Mouse (Mus musculus): Measurements from ENCODE around the gene Aldh8a1.

Gene Aldh8a1

GRCm38 (mm10) chr10:21376682-21377473 lies at the start of gene Aldh8a1:
TSS of gene Aldh8a1 (plus strand) at chr10:21377291.
- ATAC-seq (ENCODE audit: low TSS enrichment), result no peak

GRCm38 (mm10) chr10:21327605-21328135 lies 49.4 kb upstream of the Aldh8a1 start:
- no peak for ATAC-seq (ENCODE audit: low TSS enrichment)

GRCm38 (mm10) chr10:21334349-21335105 lies 42.6 kb upstream of the Aldh8a1 start:
- peak; percentile 71 for ATAC-seq (ENCODE audit: low TSS enrichment)

- no peak for ATAC-seq (ENCODE audit: low TSS enrichment)
Observed at GRCm38 (mm10) chr10:21335534-21335933, 41.6 kb upstream of the Aldh8a1 start.

GRCm38 (mm10) chr10:21337191-21337590 lies 39.9 kb upstream of the Aldh8a1 start:
- no peak for ATAC-seq (ENCODE audit: low TSS enrichment)

- ATAC-seq (ENCODE audit: low TSS enrichment), result 0 out of 2 replicates have a peak, but pooled peaks have one; percentile 11
Observed at GRCm38 (mm10) chr10:21341706-21342105, 35.4 kb upstream of the Aldh8a1 start.

- ATAC-seq (ENCODE audit: low TSS enrichment), result peak; percentile 87
Observed at GRCm38 (mm10) chr10:21342331-21343005, 34.6 kb upstream of the Aldh8a1 start.

- ATAC-seq (ENCODE audit: low TSS enrichment), result no peak
Observed at GRCm38 (mm10) chr10:21347332-21347731, 29.8 kb upstream of the Aldh8a1 start.

- no peak for ATAC-seq (ENCODE audit: low TSS enrichment)
Observed at GRCm38 (mm10) chr10:21349449-21349848, 27.6 kb upstream of the Aldh8a1 start.

GRCm38 (mm10) chr10:21349946-21350345 lies 27.1 kb upstream of the Aldh8a1 start:
- ATAC-seq (ENCODE audit: low TSS enrichment), result no peak

- ATAC-seq (ENCODE audit: low TSS enrichment), result no peak
Observed at GRCm38 (mm10) chr10:21350531-21351515, 26.3 kb upstream of the Aldh8a1 start.

- no peak for ATAC-seq (ENCODE audit: low TSS enrichment)
Observed at GRCm38 (mm10) chr10:21351766-21352165, 25.3 kb upstream of the Aldh8a1 start.

GRCm38 (mm10) chr10:21353890-21354289 lies 23.2 kb upstream of the Aldh8a1 start:
- peak; percentile 88 for ATAC-seq (ENCODE audit: low TSS enrichment)

- no peak for ATAC-seq (ENCODE audit: low TSS enrichment)
Observed at GRCm38 (mm10) chr10:21354506-21354905, 22.6 kb upstream of the Aldh8a1 start.

- no peak for ATAC-seq (ENCODE audit: low TSS enrichment)
Observed at GRCm38 (mm10) chr10:21357986-21358385, 19.1 kb upstream of the Aldh8a1 start.

- ATAC-seq (ENCODE audit: low TSS enrichment), result no peak
Observed at GRCm38 (mm10) chr10:21359086-21359485, 18.0 kb upstream of the Aldh8a1 start.

- no peak for ATAC-seq (ENCODE audit: low TSS enrichment)
Observed at GRCm38 (mm10) chr10:21361871-21362270, 15.2 kb upstream of the Aldh8a1 start.

- ATAC-seq (ENCODE audit: low TSS enrichment), result no peak
Observed at GRCm38 (mm10) chr10:21363297-21363696, 13.8 kb upstream of the Aldh8a1 start.

GRCm38 (mm10) chr10:21364946-21365345 lies 12.1 kb upstream of the Aldh8a1 start:
- no peak for ATAC-seq (ENCODE audit: low TSS enrichment)

GRCm38 (mm10) chr10:21365897-21366296 lies 11.2 kb upstream of the Aldh8a1 start:
- 0 out of 2 replicates have a peak, but pooled peaks have one; percentile 18 for ATAC-seq (ENCODE audit: low TSS enrichment)

- no peak for ATAC-seq (ENCODE audit: low TSS enrichment)
Observed at GRCm38 (mm10) chr10:21366471-21366870, 10.6 kb upstream of the Aldh8a1 start.

All from frontal cortex, adult (tissue).